8 mouse cellular contexts compared by ENCODE assay signal in the genomic region with DNA sequence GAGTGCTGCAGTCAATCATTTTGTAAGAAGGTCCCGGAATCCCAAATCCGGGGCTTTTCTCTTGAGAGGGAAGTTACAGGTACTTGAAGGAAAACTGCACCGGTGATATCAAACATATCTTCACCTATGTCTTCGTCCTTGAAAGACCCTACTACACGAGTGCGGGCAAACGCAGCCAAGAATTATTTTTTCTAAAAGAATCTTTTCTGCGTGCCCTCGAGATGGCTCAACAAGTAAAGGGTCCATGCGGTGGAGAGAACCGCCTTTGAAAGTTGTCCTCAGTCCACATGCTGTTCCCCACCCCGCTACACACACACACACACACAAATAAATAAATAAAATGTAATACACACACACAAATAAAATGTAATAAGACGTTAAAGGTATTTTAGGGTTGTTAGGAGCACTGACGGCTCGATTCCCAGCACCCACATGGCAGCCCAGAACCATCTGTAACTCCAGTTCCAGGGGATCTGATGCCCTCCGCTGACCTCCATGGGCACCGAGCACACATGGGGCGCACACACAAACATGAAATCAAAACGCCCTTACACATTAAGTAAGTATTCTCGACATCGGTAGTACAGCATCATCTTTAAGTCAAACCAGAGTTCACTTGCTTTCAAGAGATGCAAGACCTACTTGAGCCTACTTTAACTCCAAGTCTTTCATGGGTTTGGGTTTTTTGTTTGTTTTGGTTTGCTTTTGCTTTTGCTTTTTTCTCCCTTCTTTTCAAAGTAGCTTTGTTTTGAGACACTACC. TPM values are rescaled to one million over a fixed set of nuclear protein-coding genes. Genes with fewer than 3 reads are reported as not detected.
A peak's percentile ranks its signal among the peaks of the same experiment; 100 is the strongest.
DNase-seq lines count a peak whose midpoint lies in the region; ATAC-seq and TF ChIP-seq lines count a peak whose summit lies in the region.

No protein-coding gene starts in this region.

- H3K36me3 ChIP-seq in heart, adult 2 months (ENCODE audit: control insufficient read depth, insufficient read depth, low read length) = peaks cover 4% of the 10 kb centered on the region
- H3K36me3 ChIP-seq in forebrain, embryonic 12.5 days (replicated peaks) = no peaks in the 10 kb centered on the region
- no peaks in the 10 kb centered on the region for H3K36me3 ChIP-seq in limb, embryonic 15.5 days

- no peaks in the 10 kb centered on the region for H3K9me3 ChIP-seq in forebrain, embryonic 12.5 days
- no peaks in the 10 kb centered on the region for H3K9me3 ChIP-seq in limb, embryonic 15.5 days

- H3K4me2 ChIP-seq in forebrain, embryonic 12.5 days = peak overlapping the region; percentile 68
- H3K4me2 ChIP-seq in limb, embryonic 15.5 days = peak overlapping the region; percentile 56

- no peaks in the 10 kb centered on the region; the same call in 1 of the 2 replicates for H3K79me2 ChIP-seq in heart, adult 2 months (replicated peaks; ENCODE audit: control insufficient read depth, insufficient read depth, low read length)

- TF ChIP-seq POLR2A in heart, adult 2 months (IDR thresholded peaks at IDR 0.05; ENCODE audit: insufficient read depth, low read depth, low read length) = no peak

- no peak for TF ChIP-seq EP300 in heart, adult 2 months (IDR thresholded peaks at IDR 0.05; ENCODE audit: insufficient read depth, low read depth, low read length)

- peak overlapping the region; percentile 80 for H3K27ac ChIP-seq in heart, adult 2 months
- H3K27ac ChIP-seq in forebrain, embryonic 12.5 days = 0 out of 2 replicates have a peak overlapping the region, but pooled peaks have one; percentile 25
- H3K27ac ChIP-seq in limb, embryonic 15.5 days = peak overlapping the region; percentile 75

- WGBS in heart, adult 2 months = 66% methylated on average over 21 of the region's 21 CpGs
- WGBS in forebrain, embryonic 12.5 days = 37% methylated on average over 21 of the region's 21 CpGs
- 43% methylated on average over 21 of the region's 21 CpGs for WGBS in limb, embryonic 15.5 days

- no peaks in the 10 kb centered on the region for H3K27me3 ChIP-seq in heart, adult 2 months (ENCODE audit: control insufficient read depth, insufficient read depth, low read length)
- peaks cover 11% of the 10 kb centered on the region; the same call in 1 of the 2 replicates for H3K27me3 ChIP-seq in forebrain, embryonic 12.5 days
- H3K27me3 ChIP-seq in limb, embryonic 15.5 days = no peaks in the 10 kb centered on the region

- H3K9ac ChIP-seq in heart, adult 2 months (ENCODE audit: low read depth, low read length) = peak overlapping the region; percentile 89
- peak overlapping the region; percentile 87 for H3K9ac ChIP-seq in forebrain, embryonic 12.5 days
- H3K9ac ChIP-seq in limb, embryonic 15.5 days = peak overlapping the region; percentile 70

- intact Hi-C loops in heart, adult 2 months (cut with DNase I) = loop anchor here (1.0 to 5.0 kb wide), 4 partner anchors 36 to 226 kb away; a partner anchor contains a TSS

- H3K4me3 ChIP-seq in heart, adult 2 months = peak overlapping the region; percentile 63
- peak overlapping the region; percentile 74 for H3K4me3 ChIP-seq in forebrain, embryonic 12.5 days (replicated peaks)
- peak overlapping the region; percentile 73 for H3K4me3 ChIP-seq in limb, embryonic 15.5 days

- peak; percentile 9 to 27 for DNase-seq in heart, adult 2 months
- DNase-seq in heart, adult 11 months = no peak
- peak; percentile 49 for DNase-seq in 416B (ENCODE audit: low read depth)
- DNase-seq in yolk sac, embryonic 10.5 days (ENCODE audit: low spot score) = peak; percentile 7
- no peak for DNase-seq in spleen, postnatal 10 days (ENCODE audit: low spot score in 2 of 2)
- no peak for DNase-seq in right cerebral cortex, postnatal 14 days

- TF ChIP-seq CTCF in heart, adult 2 months (IDR thresholded peaks at IDR 0.05) = no peak

- peaks cover 3% of the 10 kb centered on the region for H3K4me1 ChIP-seq in heart, adult 2 months (ENCODE audit: control insufficient read depth, insufficient read depth, low read length)
- H3K4me1 ChIP-seq in forebrain, embryonic 12.5 days = peaks cover 22% of the 10 kb centered on the region
- H3K4me1 ChIP-seq in limb, embryonic 15.5 days = peaks cover 17% of the 10 kb centered on the region

- ATAC-seq in forebrain, embryonic 12.5 days (ENCODE audit: low FRiP score) = no peak; the same call in 1 of the 2 replicates
- no peak for ATAC-seq in limb, embryonic 15.5 days (ENCODE audit: insufficient number of reproducible peaks, low FRiP score, low TSS enrichment, low read depth)

RNA-seq across cellular contexts. Expression of a gene that starts 0.8 kb away (rescaled TPM):
- total RNA-seq in heart, adult 2 months (2021) = 10 to 100 TPM; 20.9 to 23.8 TPM
- 8.2 and 18.7 TPM in 2 replicates for polyA plus RNA-seq in heart, adult 2 months (2012; rRNA removed)
- 20.4 and 22.0 TPM in 2 replicates for polyA plus RNA-seq in forebrain, embryonic 12.5 days (2016; fragmentation: Nextera tagmentation; extraction: Ambion mirVana)
- polyA plus RNA-seq in limb, embryonic 15.5 days (2015; fragmentation: Nextera tagmentation; extraction: Ambion mirVana) = 21.5 and 22.6 TPM in 2 replicates

RNA-seq across cellular contexts. Expression of a gene that starts 36.7 kb away (rescaled TPM):
- 10 to 100 TPM; 12.2 to 16.2 TPM for total RNA-seq in heart, adult 2 months (2021)
- polyA plus RNA-seq in heart, adult 2 months (2012; rRNA removed) = 9.2 and 15.3 TPM in 2 replicates
- 1.7 and 1.8 TPM in 2 replicates for polyA plus RNA-seq in forebrain, embryonic 12.5 days (2016; fragmentation: Nextera tagmentation; extraction: Ambion mirVana)
- polyA plus RNA-seq in limb, embryonic 15.5 days (2015; fragmentation: Nextera tagmentation; extraction: Ambion mirVana) = 3.3 and 3.9 TPM in 2 replicates

Comparison
In these comparisons a context has a peak if more than half of its experiments do, and no peak if none do; other contexts are left out.
1. DNase-seq: peak in heart, adult 2 months (2 of 2), 416B (single experiment) and yolk sac, embryonic 10.5 days (single experiment); none in heart, adult 11 months (single experiment), spleen, postnatal 10 days (0 of 2) and right cerebral cortex, postnatal 14 days (single experiment).
2. H3K27ac ChIP-seq: peak in every context shown above with its lines; median percentile 80 in heart, adult 2 months; 75 in limb, embryonic 15.5 days; 25 in forebrain, embryonic 12.5 days.
3. Peak in every context shown above with its lines, with median percentiles within 50 percentile points of each other: H3K4me3 ChIP-seq and H3K9ac ChIP-seq.